Mouse (Mus musculus) intestine, postnatal 0 days (tissue): ENCODE measurements around the gene Zbtb16. TPM values are rescaled to one million over a fixed set of nuclear protein-coding genes. Genes with fewer than 3 reads are reported as not detected.
A peak's percentile ranks its signal among the peaks of the same experiment; 100 is the strongest.

Source experiments
- ATAC-seq: fragments of 200-750 bp; cut with Nextera tagmentation; 2 replicates; pipeline ENCODE4 v1.8.0; 2017; ENCODE audit warnings: mild to moderate bottlenecking, moderate TSS enrichment, moderate library complexity
- H3K27ac ChIP-seq: fragments of 300-500 bp; sonication (generic); 2 replicates; pipeline ENCODE4 v1.5.1; 2014; ENCODE audit warnings: mild to moderate bottlenecking, low read depth, low read length, moderate library complexity
- H3K27me3 ChIP-seq: fragments of 300-500 bp; sonication (generic); replicated peaks from 2 replicates; pipeline ENCODE4 v1.6.1; 2014; ENCODE audit warnings: low read length, mixed read lengths; ENCODE audit not compliant: control insufficient read depth, insufficient read depth
- H3K36me3 ChIP-seq: fragments of 300-500 bp; sonication (generic); 2 replicates; pipeline ENCODE4 v1.6.1; 2014; ENCODE audit warnings: mild to moderate bottlenecking, moderate library complexity; ENCODE audit not compliant: control insufficient read depth, insufficient read depth
- H3K4me1 ChIP-seq: fragments of 300-500 bp; sonication (generic); replicated peaks from 2 replicates; pipeline ENCODE4 v1.6.1; 2014; ENCODE audit warnings: antibody characterized with exemption, low read length, mixed read lengths; ENCODE audit not compliant: control insufficient read depth, insufficient read depth
- H3K4me2 ChIP-seq: fragments of 300-500 bp; sonication (generic); replicated peaks from 2 replicates; pipeline ENCODE4 v1.6.1; 2014; ENCODE audit warnings: low read depth, mild to moderate bottlenecking, moderate library complexity
- H3K4me3 ChIP-seq: fragments of 300-500 bp; sonication (generic); 2 replicates; pipeline ENCODE4 v1.5.1; 2014; ENCODE audit warnings: low read depth, low read length
- H3K9ac ChIP-seq: fragments of 300-500 bp; sonication (generic); 2 replicates; pipeline ENCODE4 v1.6.1; 2014; ENCODE audit warnings: mild to moderate bottlenecking, low read depth, low read length
- H3K9me3 ChIP-seq: fragments of 300-500 bp; sonication (generic); 2 replicates; pipeline ENCODE4 v1.6.1; 2016; ENCODE audit warnings: mixed run types; ENCODE audit not compliant: control insufficient read depth
- CTCF ChIP-seq: sonication (generic); IDR thresholded peaks from 2 replicates; pipeline ENCODE4 v1.5.1; 2016; ENCODE audit warnings: low read depth, mild to moderate bottlenecking, control low read depth, antibody characterized with exemption, moderate library complexity
- WGBS: fragments of 180-500 bp; shearing (Covaris S2); extraction: QIAGEN DNeasy Blood & Tissue Kit; methylation state at CpG from one replicate; pipeline ENCODE4 v1.1.7; 2014; 5-methylcytosine and 5-hydroxymethylcytosine counted together
- polyA plus RNA-seq: library from polyadenylated mRNA; unstranded; fragments of >200 nt; fragmentation: Nextera tagmentation; extraction: Ambion mirVana; gene quantifications from 2 replicates; pipeline ENCODE4 v1.2.1, GENCODE M21; 2015

The Zbtb16 gene
- polyA plus RNA-seq, 1 experiment from 2014 or later, result 0.91 TPM

- Histone ChIP-seq H3K27ac (no peak overlapping the region), H3K4me2 (no peak overlapping the region), H3K4me3 (no peak overlapping the region), H3K9me3 (0 out of 2 replicates have a peak, but pooled peaks cover 3% of the 10 kb centered on the region), H3K9ac (no peak overlapping the region), H3K27me3 (no peaks in the 10 kb centered on the region), H3K36me3 (no peaks in the 10 kb centered on the region), H3K4me1 (0 out of 2 replicates have a peak, but pooled peaks cover 5% of the 10 kb centered on the region)
- WGBS, result 58% methylated on average over 10 of the region's 10 CpGs
- ATAC-seq, result no peak
- TF ChIP-seq CTCF, result no peak
Observed at GRCm38 (mm10) chr9:48647648-48648284, 188.3 kb downstream of the Zbtb16 start.

DNA sequence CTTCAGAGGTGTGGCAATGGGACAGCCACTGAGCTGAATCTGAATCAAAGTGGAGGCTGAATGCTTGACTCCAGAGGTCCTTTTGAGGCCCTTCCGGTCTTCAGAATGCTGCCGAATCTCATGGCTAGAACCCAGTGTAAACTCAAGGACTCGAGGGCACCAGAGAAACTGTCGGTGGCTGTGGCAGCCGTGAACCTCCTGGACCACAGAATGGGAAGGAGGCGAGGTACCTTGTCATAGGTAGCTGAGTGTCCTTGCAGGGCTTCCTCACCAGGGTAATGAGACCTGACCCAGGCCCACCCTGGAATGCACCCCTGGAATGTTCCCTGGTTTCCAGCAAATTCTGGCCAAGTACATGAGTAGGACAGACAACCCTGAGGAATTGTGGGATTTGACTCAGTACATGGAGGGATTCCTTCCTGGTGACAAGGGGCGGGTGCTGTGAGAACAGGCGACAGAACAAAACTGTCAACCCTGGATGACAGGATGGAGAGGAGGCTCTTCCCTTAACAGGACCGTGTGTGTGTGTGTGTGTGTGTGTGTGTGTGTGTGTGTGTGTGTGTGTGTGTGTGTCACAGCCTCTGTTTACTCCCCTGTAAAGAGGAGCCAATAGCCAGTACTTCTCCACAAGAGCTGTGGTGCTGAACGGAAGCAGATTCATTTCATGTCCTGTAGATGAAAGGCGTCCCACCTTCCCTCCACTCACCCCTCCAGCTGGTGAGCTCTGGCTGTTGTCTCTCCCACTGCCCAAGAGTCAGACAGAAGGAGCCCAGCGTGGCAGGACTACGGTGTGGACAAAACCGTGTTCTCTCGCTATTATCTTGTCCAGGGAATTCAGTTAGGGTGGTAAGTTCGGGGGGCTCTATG is 189.0 kb downstream of the Zbtb16 start:
- no peaks in the 10 kb centered on the region for H3K36me3 ChIP-seq
- H3K27me3 ChIP-seq, result no peaks in the 10 kb centered on the region
- no peak for ATAC-seq
- TF ChIP-seq CTCF, result no peak
- H3K4me1 ChIP-seq, result 0 out of 2 replicates have a peak, but pooled peaks cover 5% of the 10 kb centered on the region
- H3K9ac ChIP-seq, result no peak overlapping the region
- H3K4me2 ChIP-seq, result no peak overlapping the region
- 68% methylated on average over 16 of the region's 16 CpGs for WGBS
- no peak overlapping the region for H3K4me3 ChIP-seq
- H3K27ac ChIP-seq, result no peak overlapping the region
- H3K9me3 ChIP-seq, result 0 out of 2 replicates have a peak, but pooled peaks cover 3% of the 10 kb centered on the region

- Histone ChIP-seq H3K27me3 (no peaks in the 10 kb centered on the region), H3K9me3 (0 out of 2 replicates have a peak, but pooled peaks cover 3% of the 10 kb centered on the region), H3K4me1 (0 out of 2 replicates have a peak, but pooled peaks cover 5% of the 10 kb centered on the region), H3K9ac (no peak overlapping the region), H3K27ac (no peak overlapping the region), H3K4me3 (no peak overlapping the region), H3K4me2 (no peak overlapping the region), H3K36me3 (no peaks in the 10 kb centered on the region)
- ATAC-seq, result peak; percentile 37; the same call in 1 of the 2 replicates
- 27% methylated on average over 4 of the region's 4 CpGs for WGBS
- peak; percentile 100 for TF ChIP-seq CTCF
Observed at GRCm38 (mm10) chr9:48646251-48646650, 189.8 kb downstream of the Zbtb16 start.

- Histone ChIP-seq H3K27ac (no peak overlapping the region), H3K9me3 (0 out of 2 replicates have a peak, but pooled peaks cover 3% of the 10 kb centered on the region), H3K27me3 (no peaks in the 10 kb centered on the region), H3K9ac (no peak overlapping the region), H3K36me3 (no peaks in the 10 kb centered on the region), H3K4me1 (0 out of 2 replicates have a peak, but pooled peaks cover 5% of the 10 kb centered on the region), H3K4me2 (no peak overlapping the region), H3K4me3 (no peak overlapping the region)
- TF ChIP-seq CTCF, result no peak
- no peak for ATAC-seq
- WGBS, result 58% methylated on average over 4 of the region's 4 CpGs
Observed at GRCm38 (mm10) chr9:48645648-48646126, 190.3 kb downstream of the Zbtb16 start.

DNA sequence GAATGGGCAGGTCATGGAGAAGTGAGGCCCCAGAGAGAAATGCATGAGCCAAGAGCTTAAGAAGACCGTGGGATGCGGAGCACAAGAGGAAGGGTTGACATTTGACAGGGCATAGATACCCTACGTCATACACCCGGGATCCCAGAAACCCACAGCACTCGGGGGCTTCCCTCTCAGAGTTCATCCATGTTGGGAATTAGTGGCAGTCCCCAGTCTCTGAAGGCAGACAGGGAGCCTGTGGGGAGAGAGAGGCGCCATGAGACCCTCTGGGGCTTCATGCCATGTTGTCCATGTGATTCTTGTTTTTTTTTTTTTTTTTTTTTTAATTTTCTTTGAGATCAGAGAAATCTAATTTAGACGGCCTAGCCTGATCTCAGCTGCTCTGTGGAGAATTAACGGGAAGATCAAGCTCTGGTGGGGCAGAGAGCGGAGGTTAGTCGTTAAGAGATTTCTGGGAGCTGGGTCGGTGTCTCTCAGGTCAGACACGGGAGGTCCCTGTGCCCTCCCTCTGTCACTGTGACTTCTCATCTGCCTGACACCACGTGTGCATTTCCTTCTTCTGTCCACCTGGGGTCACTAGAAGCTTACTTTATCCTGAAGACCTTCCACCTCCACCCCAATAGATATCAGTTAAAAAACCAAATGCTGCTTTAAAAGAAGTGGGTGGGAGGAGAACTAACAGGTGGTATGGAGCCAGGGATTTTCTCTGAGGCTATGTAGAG is 190.9 kb downstream of the Zbtb16 start:
- Histone ChIP-seq H3K27ac (no peak overlapping the region), H3K4me1 (0 out of 2 replicates have a peak, but pooled peaks cover 5% of the 10 kb centered on the region), H3K27me3 (no peaks in the 10 kb centered on the region), H3K4me2 (no peak overlapping the region), H3K36me3 (no peaks in the 10 kb centered on the region), H3K4me3 (no peak overlapping the region), H3K9me3 (0 out of 2 replicates have a peak, but pooled peaks cover 3% of the 10 kb centered on the region), H3K9ac (no peak overlapping the region)
- 45% methylated on average over 13 of the region's 13 CpGs for WGBS
- no peak for ATAC-seq
- TF ChIP-seq CTCF, result peak; percentile 75
